Mouse (Mus musculus) Patski (cell line): ENCODE results near the gene Ccdc97. TPM values are rescaled to one million over a fixed set of nuclear protein-coding genes. Genes with fewer than 3 reads are reported as not detected.
"Not testable (repeated sequence)": the region's sequence is repeated elsewhere in the genome, so short reads cannot be mapped to it uniquely, and the experiment has no call there.

Source experiments
- ATAC-seq: fragments of 100-300 bp; one replicate; pipeline ENCODE4 v1.8.0; 2021
- CTCF ChIA-PET: fragments of 350-600 bp; sonication (Branson Sonifier 250); formaldehyde crosslinking; loops from one replicate; lab custom pipeline; 2022; ENCODE audit warnings: inconsistent platforms; lab: Charles Lee
- POLR2A ChIA-PET: fragments of 350-600 bp; sonication (Branson Sonifier 250); formaldehyde crosslinking; loops from one replicate; lab custom pipeline; 2022; ENCODE audit warnings: antibody characterized with exemption, inconsistent platforms; lab: Charles Lee
- DNase-seq: peaks from one replicate; pipeline ENCODE4 v3.0.0-alpha.2; 2011; ENCODE audit warnings: low read depth, low spot score
- H3K27me3 ChIP-seq: fragments of 371-371 bp; one replicate; pipeline ENCODE4 v1.5.1; 2021
- CTCF ChIP-seq: fragments of 100-300 bp; IDR thresholded peaks from one replicate; pipeline ENCODE4 v1.5.1; 2021
- in situ Hi-C: fragments of 300-500 bp; cut with MboI; formaldehyde crosslinking; loops from 3 replicates; pipeline ENCODE4 v1.11.1; 2018; ENCODE audit warnings: low pct_unique_long_range_greater_than_20kb, mixed read lengths
- polyA plus RNA-seq: library from polyadenylated mRNA; unstranded; gene quantifications from one replicate; pipeline ENCODE4 v1.2.3, GENCODE M21; 2021

Gene Ccdc97
- polyA plus RNA-seq, 1 experiment from 2014 or later, result 33.7 TPM

GRCm38 (mm10) chr7:25725886-25726285, 7.0 kb upstream of the Ccdc97 start:
- CTCF ChIA-PET, result interaction anchor here (0.9 to 1.4 kb wide), 3 partner anchors 10 to 25 kb away, joined by 3 to 4 read pairs (median 3); no protein-coding TSS in a partner anchor
- no peak for TF ChIP-seq CTCF
- no peak for ATAC-seq
- no peak for DNase-seq
- no peaks in the 10 kb centered on the region for H3K27me3 ChIP-seq
- in situ Hi-C loops, result loop anchor here (10.0 kb wide), 1 partner anchor 179 kb away; no protein-coding TSS in a partner anchor
- POLR2A ChIA-PET, result no interaction called here

- ATAC-seq, H3K27me3 ChIP-seq, CTCF ChIA-PET, POLR2A ChIA-PET, DNase-seq: not testable (repeated sequence)
- in situ Hi-C loops, result loop anchor here (10.0 kb wide), 1 partner anchor 183 kb away; no protein-coding TSS in a partner anchor
Measured at GRCm38 (mm10) chr7:25721776-25722175, 2.9 kb upstream of the Ccdc97 start.

GRCm38 (mm10) chr7:25720760-25721159, 1.9 kb upstream of the Ccdc97 start:
- DNase-seq, result no peak
- TF ChIP-seq CTCF, result no peak
- in situ Hi-C loops, result loop anchor here (10.0 kb wide), 1 partner anchor 184 kb away; no protein-coding TSS in a partner anchor
- ATAC-seq, result no peak
- POLR2A ChIA-PET, result interaction anchor here (1.5 kb wide), 1 partner anchor 40 kb away, joined by 4 read pairs; the partner anchor contains the start of gene B9d2
- CTCF ChIA-PET, result interaction anchor here (0.7 to 1.6 kb wide), 6 partner anchors 8 to 84 kb away, joined by 3 to 7 read pairs (median 4); no protein-coding TSS in a partner anchor
- H3K27me3 ChIP-seq, result no peaks in the 10 kb centered on the region

- TF ChIP-seq CTCF, result no peak
- ChIA-PET POLR2A (interaction anchor here (0.6 to 1.5 kb wide), 4 partner anchors 9 to 78 kb away, joined by 3 to 6 read pairs (median 4); partner anchors contain the start of gene B9d2), CTCF (interaction anchor here (0.7 to 1.6 kb wide), 7 partner anchors 9 to 85 kb away, joined by 3 to 7 read pairs (median 4); no protein-coding TSS in a partner anchor)
- ATAC-seq (no peak), DNase-seq (no peak)
- in situ Hi-C loops, result loop anchor here (10.0 kb wide), 1 partner anchor 185 kb away; no protein-coding TSS in a partner anchor
- H3K27me3 ChIP-seq, result no peaks in the 10 kb centered on the region
Measured at GRCm38 (mm10) chr7:25719761-25720610, 1.1 kb upstream of the Ccdc97 start.

- ChIA-PET CTCF (no interaction called here), POLR2A (no interaction called here)
- H3K27me3 ChIP-seq, result no peaks in the 10 kb centered on the region
- DNase-seq (no peak), ATAC-seq (no peak)
- in situ Hi-C loops, result no loop called here
- no peak for TF ChIP-seq CTCF
Measured at GRCm38 (mm10) chr7:25717478-25717877, 1.4 kb downstream of the Ccdc97 start.

- ATAC-seq, result no peak
- H3K27me3 ChIP-seq, result no peaks in the 10 kb centered on the region
- POLR2A ChIA-PET, result interaction anchor here (0.6 kb wide), 1 partner anchor 89 kb away, joined by 4 read pairs; no protein-coding TSS in a partner anchor
- TF ChIP-seq CTCF, result no peak
- CTCF ChIA-PET, result no interaction called here
- in situ Hi-C loops, result no loop called here
- no peak for DNase-seq
Measured at GRCm38 (mm10) chr7:25715731-25716271, 3.1 kb downstream of the Ccdc97 start.

- H3K27me3 ChIP-seq, result no peaks in the 10 kb centered on the region
- DNase-seq (no peak), ATAC-seq (no peak)
- CTCF ChIA-PET, result no interaction called here
- POLR2A ChIA-PET, result no interaction called here
- no peak for TF ChIP-seq CTCF
- in situ Hi-C loops, result no loop called here
Measured at GRCm38 (mm10) chr7:25714581-25714980, 4.3 kb downstream of the Ccdc97 start.

DNA sequence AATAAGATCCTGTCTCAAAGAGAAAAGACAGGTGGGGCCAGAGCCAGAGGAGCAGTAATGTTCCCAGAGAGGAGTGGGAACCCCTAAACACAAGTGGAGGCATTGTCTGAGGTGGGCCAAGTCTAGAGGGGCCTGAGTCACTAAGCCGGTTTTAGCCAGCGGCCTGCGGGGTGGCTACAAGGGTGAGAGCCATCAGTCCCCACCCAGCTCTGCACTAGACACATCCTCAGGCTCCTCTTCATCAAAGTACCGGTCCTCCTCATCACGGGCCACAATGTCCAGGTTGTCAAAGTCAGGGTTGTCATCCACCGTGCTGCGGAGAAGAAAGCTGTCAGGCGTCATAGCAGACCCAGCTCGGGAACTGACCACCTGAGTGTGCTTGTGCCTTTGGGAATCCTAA, 6.1 kb downstream of the Ccdc97 start:
- H3K27me3 ChIP-seq, result no peaks in the 10 kb centered on the region
- no peak for TF ChIP-seq CTCF
- no peak for DNase-seq
- in situ Hi-C loops, result no loop called here
- ChIA-PET CTCF (no interaction called here), POLR2A (interaction anchor here (0.8 kb wide), 1 partner anchor 44 kb away, joined by 3 read pairs; no protein-coding TSS in a partner anchor)
- no peak for ATAC-seq

DNA sequence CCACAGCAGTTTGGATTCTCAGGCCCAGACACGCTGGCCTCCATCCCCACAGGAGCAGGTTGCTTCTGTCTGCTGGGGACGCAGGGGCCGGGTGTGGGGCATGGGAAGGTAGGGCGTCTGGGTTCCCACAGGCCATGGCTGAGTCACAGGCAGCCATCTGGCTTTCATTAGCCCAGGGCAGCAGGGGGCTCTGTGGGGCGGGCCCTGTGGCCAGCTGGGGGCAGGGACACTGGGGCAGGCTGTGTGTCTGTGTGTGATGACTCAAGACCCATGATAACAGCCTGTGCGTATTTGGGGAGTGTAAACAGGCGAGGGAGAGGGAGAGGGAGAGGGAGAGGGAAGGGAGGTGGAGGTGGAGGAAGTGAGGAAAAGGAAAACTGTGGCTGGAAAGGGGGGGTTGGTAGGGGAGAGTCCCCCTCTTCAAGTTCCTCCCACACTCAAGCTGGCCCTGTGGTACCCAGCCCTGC, 7.1 kb downstream of the Ccdc97 start:
- no peaks in the 10 kb centered on the region for H3K27me3 ChIP-seq
- DNase-seq (peak; percentile 89), ATAC-seq (peak; percentile 89)
- no peak for TF ChIP-seq CTCF
- ChIA-PET CTCF (interaction anchor here (0.7 kb wide), 1 partner anchor 13 kb away, joined by 3 read pairs; no protein-coding TSS in a partner anchor), POLR2A (no interaction called here)
- in situ Hi-C loops, result no loop called here

GRCm38 (mm10) chr7:25711165-25711564, 7.7 kb downstream of the Ccdc97 start:
- ATAC-seq (peak; percentile 6), DNase-seq (no peak)
- ChIA-PET CTCF (no interaction called here), POLR2A (interaction anchor here (0.6 kb wide), 1 partner anchor 9 kb away, joined by 5 read pairs; no protein-coding TSS in a partner anchor)
- H3K27me3 ChIP-seq, result no peaks in the 10 kb centered on the region
- in situ Hi-C loops, result no loop called here
- no peak for TF ChIP-seq CTCF
